Mouse (Mus musculus) cortical plate, adult 2 months (tissue): ENCODE data around the gene Gm15557.

ENCODE experiments used
- CTCF ChIP-seq: fragments of 200-500 bp; IDR thresholded peaks from 2 replicates; pipeline ENCODE4 v1.5.1; 2011; ENCODE audit warnings: mild to moderate bottlenecking, control low read depth, low read length; ENCODE audit not compliant: insufficient read depth; ENCODE audit errors: extremely low read depth
- POLR2A ChIP-seq: fragments of 200-500 bp; IDR thresholded peaks from 2 replicates; pipeline ENCODE4 v1.6.1; 2011; ENCODE audit warnings: mild to moderate bottlenecking, low read length, control low read depth; ENCODE audit not compliant: insufficient read depth; ENCODE audit errors: extremely low read depth

- TF ChIP-seq CTCF (no peak), POLR2A (no peak)
Measured at GRCm38 (mm10) chr2:155928711-155929345, 11.7 kb upstream of the Gm15557 start.
